Mouse (Mus musculus): ENCODE results near the gene Ube3a.

The Ube3a gene

DNA sequence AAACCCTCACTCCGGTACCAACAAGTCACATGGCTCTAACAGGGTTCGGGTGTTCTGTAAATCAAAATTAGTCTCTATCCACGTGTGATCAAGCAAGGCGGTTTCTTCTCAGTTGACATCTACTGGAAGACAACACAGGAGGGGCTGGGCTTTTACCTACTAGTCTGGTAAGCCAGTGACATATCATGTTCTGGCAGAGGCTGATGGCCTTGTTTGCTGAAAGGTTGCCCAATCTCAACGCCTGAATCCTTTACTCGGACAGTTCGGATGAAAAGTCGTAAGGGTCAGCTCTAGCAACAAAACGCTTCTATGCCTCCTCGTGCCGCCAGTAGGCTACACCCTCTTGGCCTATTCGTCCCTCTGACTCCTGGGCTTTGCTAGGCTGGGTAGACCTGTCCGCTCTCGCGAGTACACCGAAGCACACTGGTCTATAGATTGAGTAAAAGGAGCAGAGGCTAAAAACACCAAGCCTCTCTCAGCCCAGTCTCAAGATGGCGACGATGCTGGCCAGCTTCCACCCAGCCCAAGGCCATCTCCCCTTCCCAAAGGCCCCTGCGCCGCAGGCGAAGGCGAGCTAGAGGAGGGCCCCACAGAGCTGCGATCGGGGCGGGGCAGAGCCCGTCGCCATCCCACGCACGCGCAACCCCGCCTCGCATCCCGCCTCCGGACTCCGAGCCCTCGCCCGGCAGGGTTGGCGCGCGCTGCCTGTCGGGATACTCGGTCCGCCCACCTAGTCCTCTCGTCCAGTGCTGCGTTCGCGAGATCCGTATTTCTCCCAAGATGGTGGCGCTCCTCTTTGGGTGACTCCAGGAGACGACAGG is at the start of gene Ube3a:
Ube3a (plus strand) TSS at position 706 of the 821 bp plus-strand sequence.
- peak; percentile 99 for DNase-seq

DNA sequence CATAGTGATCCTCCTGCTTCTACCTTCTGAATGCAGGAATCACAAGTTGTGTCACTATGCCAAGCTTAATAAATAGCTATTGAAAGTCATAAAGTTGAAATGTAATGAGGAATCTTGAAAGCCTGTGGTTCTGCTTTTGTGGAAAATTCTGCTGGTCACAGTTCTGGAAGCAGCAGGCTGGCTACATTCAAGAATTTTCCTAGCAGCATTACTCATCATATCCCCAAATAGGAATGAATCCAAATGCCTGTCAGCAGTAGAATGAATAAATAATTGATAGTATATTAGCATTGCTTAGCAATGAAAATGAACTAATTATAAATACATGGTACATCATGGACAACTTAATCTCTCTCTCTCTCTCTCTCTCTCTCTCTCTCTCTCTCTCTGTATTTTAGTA is 35.7 kb upstream of the Ube3a start:
- DNase-seq = no peak

DNA sequence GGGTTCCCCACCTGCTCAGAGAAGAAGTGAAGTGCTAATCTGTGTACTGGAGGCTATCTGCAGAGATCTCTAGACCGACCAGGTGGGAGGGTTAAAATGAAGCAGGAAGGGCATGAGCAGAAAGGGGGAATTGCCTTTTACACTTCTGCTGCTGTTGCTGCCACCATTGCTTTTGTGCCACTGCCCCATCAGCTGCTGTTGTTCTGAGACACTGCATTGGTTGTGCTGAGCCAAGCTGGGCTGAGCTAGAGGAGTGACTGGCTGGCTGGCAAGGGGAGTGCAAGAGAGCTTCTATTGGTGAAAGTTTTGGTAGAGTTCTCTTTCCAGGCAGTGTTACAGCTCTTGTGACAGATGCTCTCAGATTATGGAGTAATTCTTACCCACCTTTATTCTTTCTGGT is 13.6 kb upstream of the Ube3a start:
- no peak for DNase-seq

GRCm38 (mm10) chr7:59221244-59221643 is 7.3 kb upstream of the Ube3a start:
- no peak for DNase-seq

GRCm38 (mm10) chr7:59228866-59229182 is 274 bp downstream of the Ube3a start:
- DNase-seq = no peak

- DNase-seq = no peak
Observed at GRCm38 (mm10) chr7:59229183-59229911, 797 bp downstream of the Ube3a start.

- DNase-seq = no peak
Observed at GRCm38 (mm10) chr7:59230304-59230703, 1.8 kb downstream of the Ube3a start.

- DNase-seq = no peak
Observed at GRCm38 (mm10) chr7:59230768-59231167, 2.2 kb downstream of the Ube3a start.

DNA sequence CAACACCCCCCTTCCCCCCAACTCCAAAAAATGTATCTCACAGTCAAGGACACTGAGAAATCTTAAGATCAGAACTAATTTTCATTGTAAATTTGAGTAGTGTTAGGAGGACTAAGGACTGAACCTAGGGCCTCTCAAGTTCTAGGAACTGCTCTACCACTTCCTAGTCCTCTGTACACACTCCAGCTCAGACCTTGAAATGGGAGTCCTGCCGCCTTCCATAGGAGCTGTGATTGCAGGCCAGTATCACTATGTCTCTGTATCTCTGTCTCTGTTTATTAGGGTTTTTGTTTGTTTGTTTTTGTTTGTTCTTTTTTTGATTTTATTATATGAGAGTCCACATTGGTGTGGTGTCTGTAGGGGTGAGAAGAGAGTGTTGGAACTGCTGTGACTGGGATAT is 3.4 kb downstream of the Ube3a start:
- DNase-seq = no peak

DNA sequence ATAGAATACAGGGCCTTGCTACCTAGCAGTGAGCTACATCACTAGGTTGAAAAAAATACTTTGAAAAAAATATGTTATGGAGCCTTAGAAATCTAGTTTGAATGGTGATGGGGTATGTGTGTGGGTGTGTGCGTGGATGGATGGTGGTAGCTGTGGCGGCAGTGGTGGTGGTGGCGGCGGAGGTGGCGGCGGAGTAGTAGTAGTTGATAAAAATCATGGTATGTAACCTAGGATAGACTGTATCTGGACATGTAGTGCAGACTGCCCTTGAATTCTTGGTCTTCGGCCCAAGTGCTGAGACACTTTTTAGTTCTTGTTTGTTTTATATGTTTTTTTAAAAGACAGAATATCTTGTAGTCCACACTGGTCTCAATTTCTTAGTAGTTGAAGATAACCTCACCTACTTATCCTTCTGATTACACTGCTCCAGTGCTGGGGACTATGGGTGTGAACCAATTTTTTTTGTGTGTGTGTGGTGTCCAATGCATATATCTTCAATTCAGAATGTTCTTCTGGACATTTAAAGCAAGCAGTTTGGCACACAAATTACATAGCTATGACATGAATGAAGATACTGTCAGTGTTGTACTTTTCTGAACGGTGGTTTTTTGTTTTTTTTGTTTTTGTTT is 6.3 kb downstream of the Ube3a start:
- no peak for DNase-seq

DNA sequence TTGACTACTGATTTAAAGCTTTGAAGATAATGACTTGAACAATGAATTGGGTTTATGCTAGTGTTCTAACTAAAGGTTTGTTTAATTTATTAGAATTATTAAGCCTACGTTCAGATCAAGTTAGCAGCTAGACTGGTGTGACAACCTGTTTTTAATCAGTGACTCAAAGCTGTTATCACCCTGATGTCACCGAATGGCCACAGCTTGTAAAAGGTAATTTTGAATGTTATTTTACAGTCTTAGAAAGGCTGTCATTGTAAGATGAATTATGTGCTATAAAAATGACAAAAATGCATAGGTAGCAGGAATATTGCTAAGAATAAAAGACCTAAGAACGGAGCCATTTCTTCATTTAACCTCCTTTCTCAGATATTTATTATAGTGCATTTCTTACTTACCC is 14.7 kb downstream of the Ube3a start:
- DNase-seq = no peak

DNA sequence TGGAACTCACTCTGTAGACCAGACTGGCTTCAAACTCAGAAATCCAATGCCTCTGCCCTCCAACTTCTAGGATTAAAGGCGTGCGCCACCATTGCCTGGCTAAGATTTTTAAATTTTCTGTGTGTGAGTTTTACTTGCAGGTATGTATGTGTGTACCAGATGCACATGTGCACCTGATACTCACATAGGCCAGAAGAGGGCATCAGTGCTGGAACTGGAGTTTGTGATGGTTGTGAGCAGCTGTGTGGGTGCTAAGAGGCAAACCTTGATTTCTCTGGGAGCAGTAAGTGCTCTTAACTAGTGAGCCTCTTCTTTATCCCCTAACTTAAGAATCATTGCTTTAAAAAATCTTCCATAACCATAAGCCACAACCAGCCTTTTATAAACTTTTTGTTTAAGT is 17.0 kb downstream of the Ube3a start:
- no peak for DNase-seq

DNA sequence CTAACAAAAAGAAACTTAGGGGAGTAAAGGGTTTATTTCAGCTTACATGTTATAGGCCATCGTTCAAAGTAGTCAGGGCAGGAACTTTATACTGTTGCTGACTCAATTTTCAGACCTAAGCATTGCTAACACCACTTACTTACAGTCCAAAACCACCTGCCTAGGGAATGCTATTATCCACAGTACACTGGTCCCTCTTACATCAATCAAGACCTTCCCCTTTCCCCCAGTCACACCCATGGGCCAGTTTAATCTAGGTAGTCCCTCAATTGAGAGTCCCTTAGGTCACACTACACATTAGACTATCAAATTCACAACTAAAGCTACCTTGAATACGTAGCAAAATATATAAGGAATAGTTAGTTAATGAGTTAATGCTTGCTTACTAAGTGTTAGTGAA is 24.8 kb downstream of the Ube3a start:
- DNase-seq = no peak

DNA sequence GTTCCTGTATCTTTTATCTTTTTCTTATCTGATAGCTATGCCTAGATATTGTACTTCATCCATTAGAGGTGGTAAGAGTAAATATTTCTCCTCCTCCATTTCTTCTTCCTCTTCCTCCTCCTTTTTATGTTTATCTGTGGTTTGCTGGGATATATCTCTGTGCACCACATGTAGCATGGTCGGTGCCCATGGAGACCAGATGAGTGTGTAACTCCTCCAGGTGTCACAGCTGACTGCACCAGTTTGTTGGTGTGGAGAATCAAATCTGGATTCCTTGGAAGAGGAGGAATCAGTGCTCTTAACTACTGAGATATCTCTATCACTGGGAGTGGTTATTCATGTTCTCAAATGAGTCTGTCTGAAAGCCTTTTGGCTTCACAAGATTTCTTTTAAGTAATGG is 37.0 kb downstream of the Ube3a start:
- no peak for DNase-seq

DNA sequence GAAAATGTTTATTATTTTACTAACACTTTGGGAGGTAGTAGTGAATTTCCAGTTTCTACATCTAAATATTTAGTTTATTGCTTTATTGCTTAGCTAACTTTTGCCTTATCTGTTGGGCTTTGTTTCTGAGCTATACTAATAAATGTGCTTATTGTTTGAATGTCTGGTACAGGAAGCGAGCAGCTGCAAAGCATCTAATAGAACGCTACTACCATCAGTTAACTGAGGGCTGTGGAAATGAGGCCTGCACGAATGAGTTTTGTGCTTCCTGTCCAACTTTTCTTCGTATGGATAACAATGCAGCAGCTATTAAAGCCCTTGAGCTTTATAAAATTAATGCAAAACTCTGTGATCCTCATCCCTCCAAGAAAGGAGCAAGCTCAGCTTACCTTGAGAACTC is 43.2 kb downstream of the Ube3a start:
- DNase-seq = peak; percentile 7

DNA sequence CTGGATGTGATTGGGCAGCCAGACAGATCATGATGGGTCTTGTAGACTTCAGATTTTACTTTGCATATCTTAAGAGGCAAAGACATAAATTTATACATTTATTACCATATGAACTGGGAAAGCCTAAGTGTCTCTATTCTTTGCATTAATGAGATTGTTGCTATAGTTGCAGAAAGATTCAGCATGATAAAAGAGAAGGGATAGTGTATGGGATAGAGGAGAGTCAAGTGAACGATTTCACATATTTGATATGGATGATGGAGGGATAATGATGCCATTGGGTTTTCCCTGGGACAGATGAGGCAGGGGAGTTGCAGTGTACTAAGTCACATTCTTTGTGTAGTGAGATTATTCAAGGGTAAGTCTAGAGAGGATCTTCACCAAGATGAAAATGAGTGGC is 84.0 kb downstream of the Ube3a start:
- DNase-seq = no peak

DNA sequence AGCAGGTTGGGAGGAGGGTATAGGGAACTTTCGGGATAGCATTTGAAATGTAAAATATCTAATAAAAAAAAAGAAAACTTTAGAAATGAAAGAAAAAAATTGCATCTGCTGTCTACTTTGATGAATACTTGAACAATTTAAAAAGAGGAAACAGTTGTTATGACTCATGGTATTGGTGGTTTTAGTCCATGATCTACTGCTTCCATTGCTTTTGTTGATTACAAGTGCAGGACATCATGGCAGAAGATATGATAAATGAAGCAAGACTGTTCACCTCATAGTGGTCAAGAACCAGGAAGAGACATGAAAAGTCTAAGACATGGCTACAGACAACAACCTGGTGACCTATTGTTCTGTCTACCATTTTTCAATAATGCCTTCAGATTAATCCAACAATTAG is 94.2 kb downstream of the Ube3a start:
- DNase-seq = no peak

Measured in kidney, postnatal 10 days (tissue).